In the genomic region with DNA sequence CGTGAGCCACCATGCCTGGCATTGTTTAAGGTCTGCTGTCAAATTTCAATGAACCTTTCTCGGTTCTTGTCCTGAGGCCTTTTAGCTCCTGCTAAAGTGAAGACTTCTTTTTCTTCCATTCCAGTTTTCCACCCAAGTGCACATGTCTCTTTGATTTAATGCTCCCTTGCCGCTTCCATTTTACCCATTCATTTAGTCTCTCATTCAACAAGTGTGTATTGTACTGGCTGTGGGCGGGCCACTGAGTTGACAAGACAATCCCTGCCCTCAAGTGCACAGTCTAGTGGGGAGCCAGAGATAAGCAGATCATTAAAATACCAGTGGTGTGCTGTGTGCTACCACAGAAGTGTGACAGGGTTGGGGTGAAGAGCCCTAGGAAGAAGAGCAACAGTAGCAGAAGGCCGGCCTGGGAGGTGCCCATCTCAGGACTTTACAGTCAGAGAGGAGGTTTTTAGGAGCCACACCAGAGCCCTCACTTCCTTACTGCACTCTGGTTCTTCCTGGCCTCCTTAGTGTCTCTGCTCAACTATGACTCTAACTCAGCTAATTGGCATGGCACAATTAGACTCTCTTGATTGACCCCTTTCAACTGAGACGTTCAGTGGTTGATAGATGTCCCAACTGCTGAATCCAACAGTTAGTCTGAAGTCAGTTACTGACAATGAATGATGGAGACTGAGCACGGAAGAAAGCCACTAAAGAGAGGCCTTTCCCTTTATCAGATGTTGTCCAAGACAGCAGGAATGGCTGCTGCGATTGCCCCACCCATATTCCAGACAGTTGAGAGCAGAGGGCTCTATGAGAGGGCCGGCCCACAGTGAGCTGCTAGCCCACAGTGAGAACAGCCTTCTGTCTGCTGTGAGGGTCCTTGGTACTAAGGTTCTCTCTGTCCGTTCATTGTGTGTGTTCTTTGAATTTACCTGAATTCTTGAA, we compare ENCODE assay signal across 9 mouse cellular contexts.
A peak's percentile ranks its signal among the peaks of the same experiment; 100 is the strongest.
DNase-seq lines count a peak whose midpoint lies in the region; ATAC-seq and TF ChIP-seq lines count a peak whose summit lies in the region.
"Had no signal": no experiment of that assay in that cellular context is flagged by ENCODE, and none has a peak within 500 bp of the region (broad histone marks: within the 10 kb centered on the region; RNA-seq: fewer than 3 reads in every experiment).

No protein-coding gene starts in this region.

- H3K4me1 ChIP-seq in kidney, embryonic 15.5 days, result peaks cover 32% of the 10 kb centered on the region
- peaks cover 31% of the 10 kb centered on the region for H3K4me1 ChIP-seq in liver, embryonic 11.5 days (replicated peaks; ENCODE audit: control insufficient read depth, insufficient read depth, low read length)
- H3K4me1 ChIP-seq in small intestine, adult 2 months (ENCODE audit: control insufficient read depth, insufficient read depth, insufficient read length, low read length), result peaks cover 24% of the 10 kb centered on the region

- H3K4me2 ChIP-seq in kidney, embryonic 15.5 days, result no peak overlapping the region
- H3K4me2 ChIP-seq in liver, embryonic 11.5 days, result peak overlapping the region; percentile 26; the same call in 1 of the 2 replicates
- H3K4me2 ChIP-seq: limb, embryonic 15.5 days had no signal

- peak overlapping the region; percentile 63 for H3K27ac ChIP-seq in kidney, embryonic 15.5 days
- H3K27ac ChIP-seq in liver, embryonic 11.5 days (ENCODE audit: low read depth, low read length), result no peak overlapping the region
- peak overlapping the region; percentile 29 for H3K27ac ChIP-seq in small intestine, adult 2 months (ENCODE audit: insufficient read depth, low read depth, low read length)
- H3K27ac ChIP-seq: limb, embryonic 15.5 days had no signal

- H3K36me3 ChIP-seq in kidney, embryonic 15.5 days, result peaks cover 26% of the 10 kb centered on the region
- H3K36me3 ChIP-seq in liver, embryonic 11.5 days (ENCODE audit: control insufficient read depth, insufficient read depth, low read length), result peaks cover 3% of the 10 kb centered on the region; the same call in 1 of the 2 replicates
- H3K36me3 ChIP-seq in small intestine, adult 2 months (ENCODE audit: control insufficient read depth, insufficient read depth, low read length), result peaks cover 9% of the 10 kb centered on the region

- no peak for TF ChIP-seq POLR2A in small intestine, adult 2 months (IDR thresholded peaks at IDR 0.05; ENCODE audit: low read depth, low read length)

- no peak overlapping the region for H3K4me3 ChIP-seq in kidney, embryonic 15.5 days (replicated peaks)
- H3K4me3 ChIP-seq in liver, embryonic 11.5 days (ENCODE audit: low read depth, low read length), result no peak overlapping the region
- H3K4me3 ChIP-seq in small intestine, adult 2 months (ENCODE audit: low read depth, low read length), result no peak overlapping the region
- H3K4me3 ChIP-seq: limb, embryonic 15.5 days had no signal

- WGBS in kidney, embryonic 15.5 days, result 48% methylated on average over 10 of the region's 10 CpGs
- WGBS in liver, embryonic 11.5 days, result 52% methylated on average over 10 of the region's 10 CpGs
- 51% methylated on average over 10 of the region's 10 CpGs for WGBS in small intestine, adult 2 months

- no peak overlapping the region for H3K9ac ChIP-seq in kidney, embryonic 15.5 days
- no peak overlapping the region for H3K9ac ChIP-seq in liver, embryonic 11.5 days (ENCODE audit: low read depth, low read length)
- H3K9ac ChIP-seq: limb, embryonic 15.5 days had no signal

- H3K27me3 ChIP-seq in kidney, embryonic 15.5 days, result no peaks in the 10 kb centered on the region
- H3K27me3 ChIP-seq in liver, embryonic 11.5 days (replicated peaks; ENCODE audit: control insufficient read depth, insufficient read depth, low read length), result no peaks in the 10 kb centered on the region
- no peaks in the 10 kb centered on the region for H3K27me3 ChIP-seq in small intestine, adult 2 months (ENCODE audit: control insufficient read depth, insufficient read depth, low read length)
- H3K27me3 ChIP-seq: limb, embryonic 15.5 days had no signal

- no peak for DNase-seq in kidney, postnatal 14 days
- DNase-seq in embryo, embryonic 11 days, result peak; percentile 65
- no peak for DNase-seq in liver, embryonic 11.5 days (ENCODE audit: low spot score)
- DNase-seq in right cerebral cortex, postnatal 14 days, result no peak
- no peak for DNase-seq in adrenal gland, postnatal 36 days
- DNase-seq: kidney, adult 2 months had no signal

- no peak for TF ChIP-seq CTCF in small intestine, adult 2 months (IDR thresholded peaks at IDR 0.05; ENCODE audit: extremely low read depth, insufficient read length, insufficient replicate concordance, low read depth, low read length)

- H3K9me3 ChIP-seq in kidney, embryonic 15.5 days (replicated peaks), result no peaks in the 10 kb centered on the region
- H3K9me3 ChIP-seq in liver, embryonic 11.5 days (ENCODE audit: control insufficient read depth, low read length), result no peaks in the 10 kb centered on the region
- H3K9me3 ChIP-seq: limb, embryonic 15.5 days had no signal

- peak; percentile 79 for ATAC-seq in kidney, embryonic 15.5 days (replicated peaks; ENCODE audit: low FRiP score)
- ATAC-seq in liver, embryonic 11.5 days (replicated peaks; ENCODE audit: low FRiP score), result peak; percentile 88
